Mouse (Mus musculus): ENCODE measurements at regions not wholly inside any gene's neighbourhood (a gene's known extent, or its start where the extent isn't known, plus 50 kb on each side); places are given as distances from the start of the nearest gene placed in this dataset.
A peak's percentile ranks its signal among the peaks of the same experiment; 100 is the strongest.

GRCm38 (mm10) chr16:85347621-85348020 lies 174.1 kb upstream of the App start:
- Histone ChIP-seq H3K4me3 (ENCODE audit: low read length) (no peak overlapping the region), H3K27ac (ENCODE audit: low read depth, low read length) (no peak overlapping the region), H3K27me3 (replicated peaks; ENCODE audit: control insufficient read depth, insufficient read depth, low read length) (no peaks in the 10 kb centered on the region), H3K9me3 (ENCODE audit: control insufficient read depth, low read length) (no peaks in the 10 kb centered on the region), H3K36me3 (ENCODE audit: control insufficient read depth, insufficient read depth, low read length) (no peaks in the 10 kb centered on the region), H3K9ac (ENCODE audit: low read depth, low read length) (no peak overlapping the region), H3K4me1 (ENCODE audit: control insufficient read depth, insufficient read depth, low read depth, low read length) (no peaks in the 10 kb centered on the region), H3K4me2 (ENCODE audit: low read length) (no peak overlapping the region)
- 86% methylated on average over 4 of the region's 4 CpGs for WGBS
- no peak for ATAC-seq

DNA sequence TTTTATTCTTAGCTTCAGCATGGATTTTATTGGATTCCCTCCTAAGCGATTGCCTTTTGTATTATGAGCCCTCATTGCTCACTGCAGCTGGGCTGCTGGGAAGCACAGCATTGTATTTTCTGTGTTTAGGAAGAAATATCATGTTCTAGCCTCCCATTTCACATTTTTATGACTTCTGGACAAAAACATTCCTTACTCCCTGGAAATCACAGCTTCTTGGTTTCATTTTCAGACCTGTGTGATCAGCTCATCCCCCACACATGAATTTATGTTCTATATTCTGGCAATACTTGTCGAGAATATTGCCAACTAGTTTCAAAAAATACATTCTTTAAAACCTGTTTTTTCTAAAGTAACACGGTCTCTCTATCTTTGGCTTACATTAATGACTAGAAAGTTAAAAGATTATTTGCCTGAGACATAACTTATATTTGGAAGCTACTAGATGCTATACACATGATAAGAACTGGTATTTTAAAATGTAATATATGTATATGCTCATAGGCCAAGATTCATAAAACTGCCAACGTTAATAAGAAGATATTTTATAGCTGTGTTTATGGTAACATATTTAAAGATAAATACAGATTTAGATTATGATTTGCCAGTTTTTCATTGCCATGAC lies 163.0 kb upstream of the App start:
- Histone ChIP-seq H3K9me3 (ENCODE audit: control insufficient read depth, low read length) (no peaks in the 10 kb centered on the region), H3K27ac (ENCODE audit: low read depth, low read length) (no peak overlapping the region), H3K27me3 (replicated peaks; ENCODE audit: control insufficient read depth, insufficient read depth, low read length) (no peaks in the 10 kb centered on the region), H3K36me3 (ENCODE audit: control insufficient read depth, insufficient read depth, low read length) (no peaks in the 10 kb centered on the region), H3K4me3 (ENCODE audit: low read length) (no peak overlapping the region), H3K4me1 (ENCODE audit: control insufficient read depth, insufficient read depth, low read depth, low read length) (no peaks in the 10 kb centered on the region), H3K9ac (ENCODE audit: low read depth, low read length) (no peak overlapping the region), H3K4me2 (ENCODE audit: low read length) (no peak overlapping the region)
- no peak for ATAC-seq
- WGBS: 91% methylated on average over 4 of the region's 4 CpGs

GRCm38 (mm10) chr16:85333543-85333942 lies 160.0 kb upstream of the App start:
- Histone ChIP-seq H3K4me3 (ENCODE audit: low read length) (no peak overlapping the region), H3K27ac (ENCODE audit: low read depth, low read length) (no peak overlapping the region), H3K9ac (ENCODE audit: low read depth, low read length) (no peak overlapping the region), H3K36me3 (ENCODE audit: control insufficient read depth, insufficient read depth, low read length) (no peaks in the 10 kb centered on the region), H3K4me1 (ENCODE audit: control insufficient read depth, insufficient read depth, low read depth, low read length) (no peaks in the 10 kb centered on the region), H3K27me3 (replicated peaks; ENCODE audit: control insufficient read depth, insufficient read depth, low read length) (no peaks in the 10 kb centered on the region), H3K4me2 (ENCODE audit: low read length) (no peak overlapping the region), H3K9me3 (ENCODE audit: control insufficient read depth, low read length) (no peaks in the 10 kb centered on the region)
- ATAC-seq: no peak
- WGBS: 68% methylated on average over 3 of the region's 3 CpGs

DNA sequence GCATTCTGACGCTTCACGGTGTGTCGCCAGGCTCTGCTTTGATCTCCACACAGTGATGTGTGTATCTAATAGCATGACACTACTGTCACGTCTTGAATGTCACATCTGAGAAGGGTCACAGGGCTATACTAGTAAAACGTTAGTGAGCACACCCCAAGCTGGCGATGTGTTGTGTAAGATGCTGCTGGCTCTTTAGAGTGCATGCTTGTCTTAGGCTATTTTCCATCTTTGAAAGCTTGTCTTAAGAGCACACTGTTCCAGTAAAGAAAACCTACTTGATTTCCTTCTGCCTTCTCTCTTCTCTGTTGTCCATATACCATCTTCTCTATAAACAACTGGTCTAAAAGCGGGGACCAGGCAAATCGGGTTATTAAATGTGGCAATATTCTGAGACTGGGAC lies 138.5 kb upstream of the App start:
- no peak overlapping the region for H3K27ac ChIP-seq (ENCODE audit: low read depth, low read length)
- 75% methylated on average over 8 of the region's 8 CpGs for WGBS
- H3K4me2 ChIP-seq (ENCODE audit: low read length): no peak overlapping the region
- no peak for ATAC-seq
- H3K36me3 ChIP-seq (ENCODE audit: control insufficient read depth, insufficient read depth, low read length): no peaks in the 10 kb centered on the region
- H3K4me1 ChIP-seq (ENCODE audit: control insufficient read depth, insufficient read depth, low read depth, low read length): no peaks in the 10 kb centered on the region
- H3K4me3 ChIP-seq (ENCODE audit: low read length): no peak overlapping the region
- H3K27me3 ChIP-seq (replicated peaks; ENCODE audit: control insufficient read depth, insufficient read depth, low read length): no peaks in the 10 kb centered on the region
- no peaks in the 10 kb centered on the region for H3K9me3 ChIP-seq (ENCODE audit: control insufficient read depth, low read length)
- H3K9ac ChIP-seq (ENCODE audit: low read depth, low read length): no peak overlapping the region

- H3K36me3 ChIP-seq (ENCODE audit: control insufficient read depth, insufficient read depth, low read length): no peaks in the 10 kb centered on the region
- no peaks in the 10 kb centered on the region for H3K27me3 ChIP-seq (replicated peaks; ENCODE audit: control insufficient read depth, insufficient read depth, low read length)
- no peaks in the 10 kb centered on the region for H3K9me3 ChIP-seq (ENCODE audit: control insufficient read depth, low read length)
- ATAC-seq: 0 out of 2 replicates have a peak, but pooled peaks have one; percentile 24
- no peak overlapping the region for H3K4me3 ChIP-seq (ENCODE audit: low read length)
- no peak overlapping the region for H3K4me2 ChIP-seq (ENCODE audit: low read length)
- WGBS: 30% methylated on average over 3 of the region's 3 CpGs
- no peaks in the 10 kb centered on the region for H3K4me1 ChIP-seq (ENCODE audit: control insufficient read depth, insufficient read depth, low read depth, low read length)
- no peak overlapping the region for H3K9ac ChIP-seq (ENCODE audit: low read depth, low read length)
- no peak overlapping the region for H3K27ac ChIP-seq (ENCODE audit: low read depth, low read length)
Observed at GRCm38 (mm10) chr16:85309493-85309892, 135.9 kb upstream of the App start.

GRCm38 (mm10) chr16:85308429-85308828 lies 134.9 kb upstream of the App start:
- Histone ChIP-seq H3K27ac (ENCODE audit: low read depth, low read length) (no peak overlapping the region), H3K36me3 (ENCODE audit: control insufficient read depth, insufficient read depth, low read length) (no peaks in the 10 kb centered on the region), H3K4me1 (ENCODE audit: control insufficient read depth, insufficient read depth, low read depth, low read length) (no peaks in the 10 kb centered on the region), H3K4me3 (ENCODE audit: low read length) (no peak overlapping the region), H3K27me3 (replicated peaks; ENCODE audit: control insufficient read depth, insufficient read depth, low read length) (no peaks in the 10 kb centered on the region), H3K4me2 (ENCODE audit: low read length) (no peak overlapping the region), H3K9me3 (ENCODE audit: control insufficient read depth, low read length) (no peaks in the 10 kb centered on the region), H3K9ac (ENCODE audit: low read depth, low read length) (no peak overlapping the region)
- WGBS: 13% methylated on average over 2 of the region's 2 CpGs
- ATAC-seq: peak; percentile 60

DNA sequence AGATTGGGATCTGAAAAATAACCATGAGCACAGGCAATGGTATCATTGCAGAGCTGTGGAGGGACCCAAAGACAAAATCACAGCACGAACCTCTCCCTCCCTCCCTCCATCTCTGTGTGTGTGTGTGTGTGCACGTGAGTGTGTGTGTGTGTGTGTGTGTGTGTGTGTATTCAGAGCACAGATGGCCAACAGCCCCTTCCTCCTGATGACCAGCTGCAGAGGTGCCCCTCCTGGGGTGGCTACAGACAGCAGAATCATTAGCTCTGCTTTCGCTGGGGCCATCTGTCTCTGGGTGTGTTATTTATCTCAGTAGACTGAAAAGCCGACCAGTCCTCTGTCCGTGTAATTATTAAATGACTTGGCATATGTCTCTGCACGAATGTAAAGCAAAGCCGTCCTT lies 134.4 kb upstream of the App start:
- Histone ChIP-seq H3K27ac (ENCODE audit: low read depth, low read length) (no peak overlapping the region), H3K36me3 (ENCODE audit: control insufficient read depth, insufficient read depth, low read length) (no peaks in the 10 kb centered on the region), H3K9me3 (ENCODE audit: control insufficient read depth, low read length) (no peaks in the 10 kb centered on the region), H3K9ac (ENCODE audit: low read depth, low read length) (no peak overlapping the region), H3K4me2 (ENCODE audit: low read length) (no peak overlapping the region), H3K4me3 (ENCODE audit: low read length) (no peak overlapping the region), H3K27me3 (replicated peaks; ENCODE audit: control insufficient read depth, insufficient read depth, low read length) (no peaks in the 10 kb centered on the region), H3K4me1 (ENCODE audit: control insufficient read depth, insufficient read depth, low read depth, low read length) (no peaks in the 10 kb centered on the region)
- whole genome bisulfite sequencing: 8% methylated on average over 7 of the region's 7 CpGs
- peak; percentile 93 for ATAC-seq

- Histone ChIP-seq H3K4me3 (ENCODE audit: low read length) (no peak overlapping the region), H3K27ac (ENCODE audit: low read depth, low read length) (no peak overlapping the region), H3K4me2 (ENCODE audit: low read length) (peak overlapping the region; percentile 6; the same call in 1 of the 2 replicates), H3K36me3 (ENCODE audit: control insufficient read depth, insufficient read depth, low read length) (no peaks in the 10 kb centered on the region), H3K27me3 (replicated peaks; ENCODE audit: control insufficient read depth, insufficient read depth, low read length) (no peaks in the 10 kb centered on the region), H3K4me1 (ENCODE audit: control insufficient read depth, insufficient read depth, low read depth, low read length) (0 out of 2 replicates have a peak, but pooled peaks cover 4% of the 10 kb centered on the region), H3K9ac (ENCODE audit: low read depth, low read length) (no peak overlapping the region), H3K9me3 (ENCODE audit: control insufficient read depth, low read length) (no peaks in the 10 kb centered on the region)
- 40% methylated on average over 13 of the region's 13 CpGs for WGBS
- peak; percentile 93 for ATAC-seq
Observed at GRCm38 (mm10) chr16:85300092-85300853, 126.7 kb upstream of the App start.

GRCm38 (mm10) chr16:85298559-85298958 lies 125.0 kb upstream of the App start:
- no peak for ATAC-seq
- Histone ChIP-seq H3K27ac (ENCODE audit: low read depth, low read length) (no peak overlapping the region), H3K36me3 (ENCODE audit: control insufficient read depth, insufficient read depth, low read length) (no peaks in the 10 kb centered on the region), H3K4me1 (ENCODE audit: control insufficient read depth, insufficient read depth, low read depth, low read length) (0 out of 2 replicates have a peak, but pooled peaks cover 4% of the 10 kb centered on the region), H3K27me3 (replicated peaks; ENCODE audit: control insufficient read depth, insufficient read depth, low read length) (no peaks in the 10 kb centered on the region), H3K4me3 (ENCODE audit: low read length) (no peak overlapping the region), H3K4me2 (ENCODE audit: low read length) (no peak overlapping the region), H3K9me3 (ENCODE audit: control insufficient read depth, low read length) (no peaks in the 10 kb centered on the region), H3K9ac (ENCODE audit: low read depth, low read length) (no peak overlapping the region)
- 68% methylated on average over 2 of the region's 2 CpGs for WGBS

All from hindbrain, embryonic 16.5 days (tissue).